Mouse (Mus musculus) kidney, adult 2 months (tissue): Measurements from ENCODE around the gene Zfp62. TPM values are rescaled to one million over a fixed set of nuclear protein-coding genes. Genes with fewer than 3 reads are reported as not detected.

Experiments
- DNase-seq: peaks from one replicate; pipeline ENCODE4 v3.0.0; 2021
- H3K27ac ChIP-seq: fragments of 200-500 bp; 2 replicates; pipeline ENCODE4 v1.5.1; 2012; ENCODE audit warnings: low read depth, low read length, control low read depth, inconsistent platforms; ENCODE audit not compliant: insufficient read depth
- H3K27me3 ChIP-seq: fragments of 200-500 bp; replicated peaks from 2 replicates; pipeline ENCODE4 v1.6.1; 2012; ENCODE audit warnings: mild to moderate bottlenecking, moderate library complexity, low read length, inconsistent platforms; ENCODE audit not compliant: control insufficient read depth, insufficient read depth
- H3K36me3 ChIP-seq: fragments of 200-500 bp; 2 replicates; pipeline ENCODE4 v1.6.1; 2012; ENCODE audit warnings: mild to moderate bottlenecking, moderate library complexity, low read length, inconsistent platforms; ENCODE audit not compliant: control insufficient read depth, insufficient read depth
- H3K4me1 ChIP-seq: fragments of 200-500 bp; 2 replicates; pipeline ENCODE4 v1.6.1; 2011; ENCODE audit warnings: low read length; ENCODE audit not compliant: control insufficient read depth, insufficient read depth
- H3K4me3 ChIP-seq: fragments of 200-500 bp; 2 replicates; pipeline ENCODE4 v1.5.1; 2011; ENCODE audit warnings: mild to moderate bottlenecking, low read depth, low read length, control low read depth; ENCODE audit not compliant: insufficient read depth
- CTCF ChIP-seq: fragments of 200-500 bp; conservative IDR thresholded peaks from 2 replicates; pipeline ENCODE4 v1.5.1; 2011; ENCODE audit warnings: low read depth, mild to moderate bottlenecking, control low read depth, low read length, moderate library complexity, mixed read lengths; ENCODE audit not compliant: insufficient read depth, insufficient read length
- POLR2A ChIP-seq: fragments of 200-500 bp; IDR thresholded peaks from one replicate; pipeline ENCODE4 v1.6.1; 2011; ENCODE audit warnings: low read depth, low read length, control low read depth
- WGBS: fragments of 180-500 bp; shearing (Covaris S2); methylation state at CpG from one replicate; pipeline ENCODE4 v1.1.7; 2018; 5-methylcytosine and 5-hydroxymethylcytosine counted together
- polyA plus RNA-seq: library from polyadenylated mRNA; depleted of rRNA; stranded (reverse); fragments of >200 nt; gene quantifications from 2 replicates; pipeline ENCODE4 v1.2.3, GENCODE M21; 2012; rRNA removed

The Zfp62 gene
- polyA plus RNA-seq, 1 experiment: 2.6 TPM

GRCm38 (mm10) chr11:49264622-49265021 lies 61.5 kb downstream of the Zfp62 start:
- no peak overlapping the region for H3K27ac ChIP-seq
- WGBS: 67% methylated on average over 11 of the region's 11 CpGs
- TF ChIP-seq CTCF: no peak
- no peak for TF ChIP-seq POLR2A
- peaks cover 1% of the 10 kb centered on the region; the same call in 1 of the 2 replicates for H3K36me3 ChIP-seq
- peaks cover 50% of the 10 kb centered on the region for H3K4me1 ChIP-seq
- H3K4me3 ChIP-seq: no peak overlapping the region
- H3K27me3 ChIP-seq: no peaks in the 10 kb centered on the region
- no peak for DNase-seq

- TF ChIP-seq POLR2A (no peak), CTCF (no peak)
- no peak for DNase-seq
- Histone ChIP-seq H3K4me1 (peaks cover 45% of the 10 kb centered on the region), H3K27ac (no peak overlapping the region), H3K36me3 (peaks cover 1% of the 10 kb centered on the region; the same call in 1 of the 2 replicates), H3K4me3 (no peak overlapping the region), H3K27me3 (no peaks in the 10 kb centered on the region)
- 61% methylated on average over 8 of the region's 8 CpGs for WGBS
These were observed 62.0 kb downstream of the Zfp62 start for GRCm38 (mm10) chr11:49265101-49265500.

DNA sequence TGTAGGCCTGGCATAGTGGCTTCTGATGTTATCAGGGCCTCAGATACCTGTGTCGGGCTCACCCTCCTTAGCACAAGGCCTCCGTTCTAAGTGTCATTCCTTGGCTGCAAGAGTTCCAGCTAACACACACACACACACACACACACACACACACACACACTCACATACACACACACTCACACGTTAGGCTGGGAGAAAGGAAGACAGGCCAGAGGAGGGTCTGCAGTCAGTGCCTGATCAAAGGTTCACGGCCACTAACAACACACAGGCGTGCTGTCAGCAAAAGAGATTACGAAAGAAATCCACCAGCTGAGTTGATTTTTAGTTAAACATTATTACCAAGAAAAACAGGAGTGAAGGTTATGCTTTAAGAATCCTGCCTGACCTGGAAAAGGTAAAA lies 63.6 kb downstream of the Zfp62 start:
- 31% methylated on average over 6 of the region's 6 CpGs for WGBS
- no peak overlapping the region for H3K4me3 ChIP-seq
- TF ChIP-seq POLR2A: no peak
- no peak for TF ChIP-seq CTCF
- peak overlapping the region; percentile 98 for H3K27ac ChIP-seq
- DNase-seq: peak; percentile 87
- peaks cover 32% of the 10 kb centered on the region for H3K4me1 ChIP-seq
- H3K36me3 ChIP-seq: peaks cover 1% of the 10 kb centered on the region; the same call in 1 of the 2 replicates
- no peaks in the 10 kb centered on the region for H3K27me3 ChIP-seq

- Histone ChIP-seq H3K36me3 (0 out of 2 replicates have a peak, but pooled peaks cover 1% of the 10 kb centered on the region), H3K4me1 (peaks cover 25% of the 10 kb centered on the region), H3K27ac (peak overlapping the region; percentile 98), H3K4me3 (no peak overlapping the region), H3K27me3 (no peaks in the 10 kb centered on the region)
- no peak for DNase-seq
- 63% methylated on average over 10 of the region's 10 CpGs for WGBS
- TF ChIP-seq POLR2A (no peak), CTCF (no peak)
These were observed 64.2 kb downstream of the Zfp62 start for GRCm38 (mm10) chr11:49267316-49267715.

GRCm38 (mm10) chr11:49267970-49268579 lies 65.0 kb downstream of the Zfp62 start:
- peak overlapping the region; percentile 96 for H3K27ac ChIP-seq
- H3K27me3 ChIP-seq: no peaks in the 10 kb centered on the region
- peak; percentile 84 for DNase-seq
- 0 out of 2 replicates have a peak, but pooled peaks cover 1% of the 10 kb centered on the region for H3K36me3 ChIP-seq
- no peak overlapping the region for H3K4me3 ChIP-seq
- 43% methylated on average over 15 of the region's 15 CpGs for WGBS
- peaks cover 24% of the 10 kb centered on the region for H3K4me1 ChIP-seq
- TF ChIP-seq POLR2A: no peak
- no peak for TF ChIP-seq CTCF

Other genes with a start within 250 kb of the Zfp62 start
- gene Olfr56, start 224.4 kb upstream of the Zfp62 start, polyA plus RNA-seq: 0.10 and 0.16 TPM in 2 replicates
- 2.0 and 3.1 TPM in 2 replicates for gene 9930111J21Rik1, start 223.9 kb upstream of the Zfp62 start, polyA plus RNA-seq
- gene Gm12185, start 211.1 kb upstream of the Zfp62 start, polyA plus RNA-seq: 0.08 and 0.33 TPM in 2 replicates
- 3.7 and 5.5 TPM in 2 replicates for gene Tgtp1, start 209.1 kb upstream of the Zfp62 start, polyA plus RNA-seq
- 1.4 and 2.4 TPM in 2 replicates for gene 9930111J21Rik2, start 152.1 kb upstream of the Zfp62 start, polyA plus RNA-seq
- gene Tgtp2, start 139.1 kb upstream of the Zfp62 start, polyA plus RNA-seq: 12.1 and 15.1 TPM in 2 replicates
- gene Ifi47, start 126.7 kb upstream of the Zfp62 start, polyA plus RNA-seq: 4.5 and 8.4 TPM in 2 replicates
- 2.7 and 4.1 TPM in 2 replicates for gene Olfr1396, start 88.4 kb upstream of the Zfp62 start, polyA plus RNA-seq
- gene Olfr1395, start 61.0 kb upstream of the Zfp62 start, polyA plus RNA-seq: not detected in 2 replicates
- gene Olfr1394, start 48.9 kb upstream of the Zfp62 start, polyA plus RNA-seq: 0.02 TPM in 1 of 2 replicates, not detected in the other
- gene Btnl9, start 16.1 kb upstream of the Zfp62 start, polyA plus RNA-seq: 6.4 and 7.5 TPM in 2 replicates
- 157 and 198 TPM in 2 replicates for gene Mgat1, start 40.9 kb downstream of the Zfp62 start, polyA plus RNA-seq
- 0.72 and 1.5 TPM in 2 replicates for gene Olfr1393, start 75.0 kb downstream of the Zfp62 start, polyA plus RNA-seq
- gene Olfr1392, start 82.0 kb downstream of the Zfp62 start, polyA plus RNA-seq: 0.46 and 0.47 TPM in 2 replicates
- gene Olfr10, start 101.4 kb downstream of the Zfp62 start, polyA plus RNA-seq: not detected in 2 replicates
- gene Olfr1391, start 119.5 kb downstream of the Zfp62 start, polyA plus RNA-seq: not detected in 2 replicates
- gene Olfr1390, start 131.9 kb downstream of the Zfp62 start, polyA plus RNA-seq: not detected in 2 replicates
- gene Olfr1389, start 219.8 kb downstream of the Zfp62 start, polyA plus RNA-seq: not detected in 2 replicates
- 0.02 and 0.04 TPM in 2 replicates for gene Olfr1388, start 233.3 kb downstream of the Zfp62 start, polyA plus RNA-seq